Mouse (Mus musculus) testis, adult 2 months (tissue): ENCODE measurements around the gene Stk38l.

Experiments
- CTCF ChIP-seq: fragments of 200-500 bp; IDR thresholded peaks from 2 replicates; pipeline ENCODE4 v1.5.1; 2012; ENCODE audit warnings: low read depth, mild to moderate bottlenecking, inconsistent platforms, low read length, moderate library complexity; ENCODE audit not compliant: control insufficient read depth, insufficient read depth, insufficient replicate concordance
- POLR2A ChIP-seq: fragments of 200-500 bp; IDR thresholded peaks from 2 replicates; pipeline ENCODE4 v1.6.1; 2012; ENCODE audit warnings: low read depth, mild to moderate bottlenecking, inconsistent platforms, low read length, moderate library complexity; ENCODE audit not compliant: control insufficient read depth

DNA sequence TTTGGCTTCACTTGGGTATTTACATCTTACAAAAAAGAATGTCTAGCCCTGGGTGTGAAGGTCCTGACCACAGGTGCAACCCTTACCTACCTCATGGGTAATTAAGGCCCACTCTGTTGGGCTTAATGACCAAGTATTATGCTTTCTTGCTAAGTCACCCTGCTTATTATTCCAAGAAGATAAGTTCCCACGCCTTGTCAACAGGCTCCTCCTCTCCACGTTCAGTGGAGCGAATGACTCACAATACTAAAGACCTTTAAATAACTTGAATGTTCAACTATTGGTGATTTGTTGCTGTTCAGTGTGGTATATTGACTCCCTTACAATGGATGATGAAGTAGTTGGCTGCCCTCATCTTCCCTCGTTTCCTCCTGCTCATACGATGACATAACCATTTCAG, 27.0 kb upstream of the Stk38l start:
- no peak for TF ChIP-seq POLR2A
- no peak for TF ChIP-seq CTCF
